Mouse (Mus musculus): Measurements from ENCODE around the gene Atxn10. TPM values are rescaled to one million over a fixed set of nuclear protein-coding genes. Genes with fewer than 3 reads are reported as not detected.

The Atxn10 gene
- total RNA-seq, 1 experiment from 2014 or later, result 88.7 TPM

- no peak for ATAC-seq (replicated peaks; ENCODE audit: low read depth, poor library complexity, severe bottlenecking)
These were observed 127.2 kb downstream of the Atxn10 start for GRCm38 (mm10) chr15:85463027-85463790.

- no peak for ATAC-seq (replicated peaks; ENCODE audit: low read depth, poor library complexity, severe bottlenecking)
These were observed 128.1 kb downstream of the Atxn10 start for GRCm38 (mm10) chr15:85464190-85464589.

GRCm38 (mm10) chr15:85464823-85465565 lies 128.9 kb downstream of the Atxn10 start:
- ATAC-seq (replicated peaks; ENCODE audit: low read depth, poor library complexity, severe bottlenecking), result no peak

- ATAC-seq (replicated peaks; ENCODE audit: low read depth, poor library complexity, severe bottlenecking), result no peak
These were observed 130.5 kb downstream of the Atxn10 start for GRCm38 (mm10) chr15:85466456-85467067.

- ATAC-seq (replicated peaks; ENCODE audit: low read depth, poor library complexity, severe bottlenecking), result no peak
These were observed 133.4 kb downstream of the Atxn10 start for GRCm38 (mm10) chr15:85469401-85469800.

GRCm38 (mm10) chr15:85474697-85475096 lies 138.7 kb downstream of the Atxn10 start:
- ATAC-seq (replicated peaks; ENCODE audit: low read depth, poor library complexity, severe bottlenecking), result no peak

- peak; percentile 83 for ATAC-seq (replicated peaks; ENCODE audit: low read depth, poor library complexity, severe bottlenecking)
These were observed 141.5 kb downstream of the Atxn10 start for GRCm38 (mm10) chr15:85477584-85477983.

- ATAC-seq (replicated peaks; ENCODE audit: low read depth, poor library complexity, severe bottlenecking), result no peak
These were observed 143.3 kb downstream of the Atxn10 start for GRCm38 (mm10) chr15:85479365-85479764.

GRCm38 (mm10) chr15:85479919-85480318 lies 143.9 kb downstream of the Atxn10 start:
- no peak for ATAC-seq (replicated peaks; ENCODE audit: low read depth, poor library complexity, severe bottlenecking)

GRCm38 (mm10) chr15:85480630-85481029 lies 144.6 kb downstream of the Atxn10 start:
- ATAC-seq (replicated peaks; ENCODE audit: low read depth, poor library complexity, severe bottlenecking), result no peak

GRCm38 (mm10) chr15:85488900-85489299 lies 152.9 kb downstream of the Atxn10 start:
- no peak for ATAC-seq (replicated peaks; ENCODE audit: low read depth, poor library complexity, severe bottlenecking)

- no peak for ATAC-seq (replicated peaks; ENCODE audit: low read depth, poor library complexity, severe bottlenecking)
These were observed 153.7 kb downstream of the Atxn10 start for GRCm38 (mm10) chr15:85489751-85490150.

- ATAC-seq (replicated peaks; ENCODE audit: low read depth, poor library complexity, severe bottlenecking), result no peak
These were observed 158.1 kb downstream of the Atxn10 start for GRCm38 (mm10) chr15:85494163-85494621.

GRCm38 (mm10) chr15:85497548-85497947 lies 161.5 kb downstream of the Atxn10 start:
- ATAC-seq (replicated peaks; ENCODE audit: low read depth, poor library complexity, severe bottlenecking), result no peak

- ATAC-seq (replicated peaks; ENCODE audit: low read depth, poor library complexity, severe bottlenecking), result no peak
These were observed 162.0 kb downstream of the Atxn10 start for GRCm38 (mm10) chr15:85497981-85498475.

GRCm38 (mm10) chr15:85500267-85500666 lies 164.2 kb downstream of the Atxn10 start:
- no peak for ATAC-seq (replicated peaks; ENCODE audit: low read depth, poor library complexity, severe bottlenecking)

- ATAC-seq (replicated peaks; ENCODE audit: low read depth, poor library complexity, severe bottlenecking), result no peak
These were observed 167.1 kb downstream of the Atxn10 start, which contains the start of gene 7530416G11Rik for GRCm38 (mm10) chr15:85503127-85503526. Gene 7530416G11Rik, minus strand, starts transcription at chr15:85503227.

- ATAC-seq (replicated peaks; ENCODE audit: low read depth, poor library complexity, severe bottlenecking), result no peak
These were observed 169.3 kb downstream of the Atxn10 start for GRCm38 (mm10) chr15:85505118-85505925.

GRCm38 (mm10) chr15:85506680-85507079 lies 170.6 kb downstream of the Atxn10 start:
- ATAC-seq (replicated peaks; ENCODE audit: low read depth, poor library complexity, severe bottlenecking), result no peak
